Mouse (Mus musculus) heart, postnatal 0 days (tissue): ENCODE measurements around the gene Hnrnpc. TPM values are rescaled to one million over a fixed set of nuclear protein-coding genes. Genes with fewer than 3 reads are reported as not detected.

Experiments used
- ATAC-seq: fragments of 200-750 bp; cut with Nextera tagmentation; 2 replicates; pipeline ENCODE4 v1.8.0; 2017; ENCODE audit warnings: low read depth, moderate number of reproducible peaks, moderate library complexity; ENCODE audit not compliant: insufficient read depth
- DNase-seq: peaks from one replicate; pipeline ENCODE4 v3.0.0-alpha.2; 2016; ENCODE audit warnings: low spot score
- H3K27ac ChIP-seq: fragments of 300-500 bp; sonication (generic); 2 replicates; pipeline ENCODE4 v1.5.1; 2014; ENCODE audit warnings: low read depth, mild to moderate bottlenecking
- H3K27me3 ChIP-seq: fragments of 300-500 bp; sonication (generic); 2 replicates; pipeline ENCODE4 v1.6.1; 2014; ENCODE audit warnings: low read length, mixed read lengths; ENCODE audit not compliant: control insufficient read depth, insufficient read depth
- H3K36me3 ChIP-seq: fragments of 300-500 bp; sonication (generic); replicated peaks from 2 replicates; pipeline ENCODE4 v1.6.1; 2014; ENCODE audit warnings: low read length, mixed read lengths; ENCODE audit not compliant: control insufficient read depth, insufficient read depth
- H3K4me1 ChIP-seq: fragments of 300-500 bp; sonication (generic); 2 replicates; pipeline ENCODE4 v1.6.1; 2014; ENCODE audit warnings: antibody characterized with exemption; ENCODE audit not compliant: control insufficient read depth, insufficient read depth
- H3K4me2 ChIP-seq: fragments of 300-500 bp; sonication (generic); 2 replicates; pipeline ENCODE4 v1.6.1; 2014; ENCODE audit warnings: low read depth, mild to moderate bottlenecking, low read length, moderate library complexity
- H3K4me3 ChIP-seq: fragments of 300-500 bp; sonication (generic); 2 replicates; pipeline ENCODE4 v1.5.1; 2014; ENCODE audit warnings: low read depth, low read length
- H3K9ac ChIP-seq: fragments of 300-500 bp; sonication (generic); replicated peaks from 2 replicates; pipeline ENCODE4 v1.6.1; 2014; ENCODE audit warnings: low read depth, low read length, mixed read lengths
- H3K9me3 ChIP-seq: fragments of 300-500 bp; sonication (generic); replicated peaks from 2 replicates; pipeline ENCODE4 v1.6.1; 2016; ENCODE audit warnings: low read length; ENCODE audit not compliant: control insufficient read depth
- CTCF ChIP-seq: IDR thresholded peaks from 2 replicates; pipeline ENCODE4 v1.5.1; 2016; ENCODE audit warnings: antibody characterized with exemption, control low read depth, low read depth
- EP300 ChIP-seq: IDR thresholded peaks from 2 replicates; pipeline ENCODE4 v1.6.1; 2016; ENCODE audit warnings: antibody characterized with exemption, low read depth
- WGBS: fragments of 180-500 bp; shearing (Covaris S2); extraction: QIAGEN DNeasy Blood & Tissue Kit; methylation state at CpG from one replicate; pipeline ENCODE4 v1.1.7; 2014; 5-methylcytosine and 5-hydroxymethylcytosine counted together
- polyA plus RNA-seq: library from polyadenylated mRNA; unstranded; fragments of >200 nt; fragmentation: Nextera tagmentation; extraction: Ambion mirVana; gene quantifications from 2 replicates; pipeline ENCODE4 v1.2.1, GENCODE M21; 2015
- total RNA-seq: library from RNA; depleted of rRNA; stranded (reverse); fragments of >200 nt; gene quantifications from 2 replicates; pipeline ENCODE4 v1.2.3, GENCODE M21; 2014; ENCODE audit warnings: low replicate concordance

The Hnrnpc gene
- total and polyA plus RNA-seq, 2 experiments from 2014 or later = 42.4 to 170 TPM

DNA sequence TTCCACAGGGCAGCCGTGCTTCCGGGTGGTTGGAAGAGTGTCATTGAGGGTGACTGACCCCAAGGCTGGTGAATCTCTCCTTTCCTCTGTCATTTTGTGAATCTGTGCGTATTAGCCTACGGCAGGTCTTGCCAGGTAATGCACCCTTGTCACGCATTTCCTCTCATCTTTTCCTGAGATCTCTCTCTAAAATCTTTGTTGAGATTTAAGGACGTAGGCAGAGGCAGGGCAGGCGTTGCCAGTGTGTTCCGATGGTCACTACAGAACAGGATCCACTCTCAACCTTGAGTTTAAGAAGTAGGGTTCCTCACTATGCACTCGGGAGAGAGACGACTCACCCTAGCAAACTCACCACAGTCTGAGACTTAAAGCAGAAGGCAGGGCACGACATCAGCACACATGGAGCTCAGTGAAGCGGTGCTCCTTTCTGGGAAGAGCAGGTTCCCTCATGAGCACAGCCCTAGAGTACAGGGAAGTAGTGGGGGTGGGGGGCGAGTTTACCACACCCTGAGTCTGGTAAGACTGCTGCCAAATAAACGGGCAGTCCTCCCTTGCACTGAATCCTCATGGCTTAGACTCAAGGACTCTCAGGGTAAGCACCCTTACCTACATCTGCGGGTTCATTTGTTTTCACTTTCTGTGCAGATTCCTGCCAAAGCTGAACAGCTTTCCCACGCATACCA is 37.8 kb upstream of the Hnrnpc start:
- TF ChIP-seq CTCF (no peak), EP300 (no peak)
- DNase-seq (no peak), ATAC-seq (no peak)
- Histone ChIP-seq H3K4me2 (peak overlapping the region; percentile 65), H3K9ac (no peak overlapping the region), H3K4me1 (peaks cover 6% of the 10 kb centered on the region; the same call in 1 of the 2 replicates), H3K36me3 (no peaks in the 10 kb centered on the region), H3K27ac (no peak overlapping the region), H3K4me3 (peak overlapping the region; percentile 30; the same call in 1 of the 2 replicates), H3K27me3 (no peaks in the 10 kb centered on the region), H3K9me3 (no peaks in the 10 kb centered on the region)
- 66% methylated on average over 16 of the region's 16 CpGs for WGBS

GRCm38 (mm10) chr14:52140577-52141444 is 37.0 kb upstream of the Hnrnpc start:
- Histone ChIP-seq H3K9ac (peak overlapping the region; percentile 24; the same call in 1 of the 2 replicates), H3K27ac (no peak overlapping the region), H3K27me3 (no peaks in the 10 kb centered on the region), H3K4me3 (peak overlapping the region; percentile 30), H3K36me3 (no peaks in the 10 kb centered on the region), H3K4me2 (peak overlapping the region; percentile 65), H3K9me3 (no peaks in the 10 kb centered on the region), H3K4me1 (peaks cover 6% of the 10 kb centered on the region; the same call in 1 of the 2 replicates)
- ATAC-seq (no peak; the same call in 1 of the 2 replicates), DNase-seq (peak; percentile 36)
- TF ChIP-seq CTCF (no peak), EP300 (no peak)
- WGBS = 32% methylated on average over 19 of the region's 19 CpGs

DNA sequence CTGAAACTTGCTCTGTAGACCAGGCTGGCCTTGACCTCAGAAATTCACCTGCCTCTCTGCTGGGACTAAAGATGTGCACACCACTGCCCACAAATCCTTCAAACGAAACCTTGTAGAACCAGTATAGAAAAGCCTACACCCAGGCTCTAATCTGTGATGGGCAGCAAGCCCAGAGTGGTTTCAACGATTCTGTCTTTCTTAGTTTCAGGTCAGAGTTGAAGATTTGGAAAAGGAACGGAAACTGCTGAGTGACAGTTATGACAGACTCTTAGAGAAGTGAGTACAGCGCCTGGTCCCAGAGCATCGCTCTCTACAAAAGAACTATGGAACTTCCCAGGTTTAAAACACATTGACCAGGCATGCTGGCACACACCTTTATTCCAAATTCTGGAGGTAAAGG is 29.8 kb upstream of the Hnrnpc start:
- Histone ChIP-seq H3K36me3 (no peaks in the 10 kb centered on the region), H3K9me3 (no peaks in the 10 kb centered on the region), H3K27me3 (no peaks in the 10 kb centered on the region), H3K9ac (no peak overlapping the region), H3K4me1 (no peaks in the 10 kb centered on the region), H3K4me2 (no peak overlapping the region), H3K27ac (no peak overlapping the region), H3K4me3 (no peak overlapping the region)
- ATAC-seq (no peak), DNase-seq (no peak)
- WGBS = 59% methylated on average over 5 of the region's 5 CpGs
- TF ChIP-seq CTCF = no peak
- TF ChIP-seq EP300 = no peak

- TF ChIP-seq CTCF = no peak
- no peak for TF ChIP-seq EP300
- no peak for ATAC-seq
- Histone ChIP-seq H3K36me3 (no peaks in the 10 kb centered on the region), H3K4me1 (no peaks in the 10 kb centered on the region), H3K9me3 (no peaks in the 10 kb centered on the region), H3K27ac (no peak overlapping the region), H3K4me3 (no peak overlapping the region), H3K27me3 (0 out of 2 replicates have a peak, but pooled peaks cover 5% of the 10 kb centered on the region), H3K4me2 (no peak overlapping the region), H3K9ac (no peak overlapping the region)
- whole genome bisulfite sequencing = 91% methylated on average over 3 of the region's 3 CpGs
- no peak for DNase-seq
Measured at GRCm38 (mm10) chr14:52124636-52125035, 20.8 kb upstream of the Hnrnpc start.

GRCm38 (mm10) chr14:52123918-52124317 is 20.1 kb upstream of the Hnrnpc start:
- DNase-seq (peak; percentile 67), ATAC-seq (peak; percentile 36; the same call in 1 of the 2 replicates)

More at GRCm38 (mm10) chr14:52123918-52124317, 20.1 kb upstream of the Hnrnpc start:
- Histone ChIP-seq H3K4me2 (no peak overlapping the region), H3K9me3 (no peaks in the 10 kb centered on the region), H3K4me3 (no peak overlapping the region), H3K36me3 (no peaks in the 10 kb centered on the region), H3K4me1 (no peaks in the 10 kb centered on the region), H3K27ac (no peak overlapping the region), H3K9ac (no peak overlapping the region), H3K27me3 (0 out of 2 replicates have a peak, but pooled peaks cover 5% of the 10 kb centered on the region)
- 20% methylated on average over 4 of the region's 4 CpGs for WGBS
- TF ChIP-seq CTCF (peak; percentile 73), EP300 (no peak)
